Mouse (Mus musculus): ENCODE data around the gene 9530068E07Rik.

The 9530068E07Rik gene

GRCm38 (mm10) chr11:52421053-52421778 lies 25.0 kb downstream of the 9530068E07Rik start:
- DNase-seq (ENCODE audit: low spot score) = peak; percentile 84

GRCm38 (mm10) chr11:52429440-52429839 lies 33.2 kb downstream of the 9530068E07Rik start:
- DNase-seq (ENCODE audit: low spot score) = no peak

DNA sequence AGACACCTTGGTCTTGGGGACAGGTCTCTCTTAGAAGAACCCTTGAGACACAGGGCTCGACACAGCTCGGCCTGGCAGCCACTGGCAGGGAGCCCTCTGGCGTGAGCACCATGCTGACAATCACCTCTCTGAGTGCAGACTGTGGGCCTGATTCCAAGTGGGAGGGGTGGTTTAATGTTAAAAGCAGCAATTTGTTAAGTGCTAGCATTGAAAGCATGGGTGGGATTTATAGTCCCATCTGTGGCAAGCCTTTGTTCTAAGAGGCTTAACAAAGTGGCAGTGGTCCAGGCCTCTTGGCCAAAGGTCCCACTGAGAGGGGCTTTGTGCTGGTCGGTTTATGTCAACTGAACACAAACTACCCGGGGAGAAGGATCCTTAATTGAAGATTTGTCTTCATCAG lies 35.4 kb downstream of the 9530068E07Rik start:
- DNase-seq (ENCODE audit: low spot score) = no peak

DNA sequence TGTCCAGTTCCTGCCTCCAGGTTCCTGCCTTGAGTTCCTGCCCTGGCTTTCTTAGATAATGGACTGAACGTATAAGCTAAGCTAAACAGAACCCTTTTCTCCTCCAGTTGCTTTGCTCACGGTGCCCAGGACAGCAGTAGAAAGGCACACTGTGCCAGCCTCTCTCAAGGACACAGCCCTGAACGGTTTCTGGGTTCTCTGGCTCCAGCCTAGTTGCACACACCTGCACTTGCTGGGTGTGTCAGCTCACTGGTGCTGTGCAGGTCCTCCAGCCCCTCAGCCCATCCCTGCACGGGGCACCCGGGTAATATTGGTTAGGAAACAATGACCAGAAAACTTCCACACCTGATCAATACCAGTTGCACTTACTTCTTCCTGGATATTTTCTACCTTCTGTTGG lies 35.9 kb downstream of the 9530068E07Rik start:
- no peak for DNase-seq (ENCODE audit: low spot score)

DNA sequence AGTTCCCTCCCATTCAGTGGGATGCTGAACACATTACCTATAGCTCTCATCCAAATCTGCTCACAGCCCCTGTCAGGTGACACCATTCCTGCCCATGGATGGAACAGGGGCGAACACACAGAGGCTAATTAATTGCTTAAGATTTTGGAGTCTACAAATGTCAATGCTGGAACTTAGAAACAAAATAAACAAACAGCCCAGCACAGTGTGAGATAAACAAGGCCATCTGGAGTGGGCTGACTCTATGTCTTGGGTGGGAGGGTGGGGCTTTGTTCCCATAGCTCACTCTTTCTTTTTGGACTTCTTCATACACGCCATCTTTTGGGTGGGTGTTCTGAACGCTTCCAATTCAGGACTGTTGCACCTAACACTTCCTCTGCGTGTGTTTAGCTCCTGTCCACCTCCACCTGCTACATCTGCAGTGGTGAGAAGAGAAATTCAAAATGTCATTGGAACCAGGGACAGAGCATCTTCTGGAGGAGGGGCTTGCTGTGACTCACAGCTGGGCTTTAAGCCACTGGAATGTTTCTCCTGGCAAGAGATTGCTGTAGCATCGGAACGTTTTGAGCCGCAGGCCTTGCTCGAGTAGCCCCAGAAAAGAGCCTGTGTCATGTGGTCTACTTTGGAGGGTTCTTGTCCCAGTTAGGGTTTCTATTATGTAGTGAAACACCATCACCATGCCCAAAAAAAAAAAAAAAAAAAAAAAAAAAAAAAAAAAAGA lies 37.0 kb downstream of the 9530068E07Rik start:
- DNase-seq (ENCODE audit: low spot score) = no peak

DNA sequence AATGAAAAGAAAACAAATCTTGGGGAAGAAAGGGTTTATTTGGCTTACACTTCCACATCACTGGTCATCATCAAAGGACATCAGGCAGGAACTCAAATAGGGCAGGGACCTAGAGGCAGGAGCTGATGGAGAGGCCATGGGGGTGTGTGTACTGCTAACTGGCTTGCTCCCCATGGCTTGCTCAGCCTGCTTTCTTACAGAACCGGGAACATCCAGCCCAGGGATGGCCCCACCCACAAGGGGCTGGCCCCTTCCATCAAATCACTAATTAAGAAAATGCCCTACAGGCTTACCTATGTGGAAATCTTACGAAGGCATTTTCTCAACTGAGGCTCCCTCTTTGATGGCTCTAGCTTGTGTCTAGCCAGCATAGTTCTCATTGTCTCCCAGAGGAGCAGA lies 37.6 kb downstream of the 9530068E07Rik start:
- no peak for DNase-seq (ENCODE audit: low spot score)

DNA sequence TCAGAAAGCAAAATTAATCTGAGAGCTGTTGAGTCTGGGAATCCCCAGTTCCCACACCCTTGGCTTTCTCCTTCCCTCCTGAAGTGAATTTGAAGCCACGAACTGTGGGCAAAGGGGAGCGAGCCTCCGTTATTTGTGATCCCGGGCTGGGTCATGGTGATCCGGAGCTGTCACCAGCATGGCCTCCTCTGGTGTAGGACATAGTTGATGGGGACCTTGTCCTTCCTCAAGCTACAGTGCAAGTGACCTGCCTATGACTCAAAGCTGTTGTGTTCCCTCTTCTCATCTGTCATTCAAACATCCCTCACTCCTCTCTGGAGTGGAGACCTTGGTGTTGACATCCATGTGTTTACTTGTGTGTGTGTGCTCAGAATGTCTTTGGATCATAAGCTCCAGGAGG lies 39.2 kb downstream of the 9530068E07Rik start:
- no peak for DNase-seq (ENCODE audit: low spot score)

GRCm38 (mm10) chr11:52437123-52437522 lies 40.9 kb downstream of the 9530068E07Rik start:
- peak; percentile 61 for DNase-seq (ENCODE audit: low spot score)

GRCm38 (mm10) chr11:52441096-52441495 lies 44.9 kb downstream of the 9530068E07Rik start:
- peak; percentile 30 for DNase-seq (ENCODE audit: low spot score)

GRCm38 (mm10) chr11:52447242-52447641 lies 51.0 kb downstream of the 9530068E07Rik start:
- DNase-seq (ENCODE audit: low spot score) = no peak

DNA sequence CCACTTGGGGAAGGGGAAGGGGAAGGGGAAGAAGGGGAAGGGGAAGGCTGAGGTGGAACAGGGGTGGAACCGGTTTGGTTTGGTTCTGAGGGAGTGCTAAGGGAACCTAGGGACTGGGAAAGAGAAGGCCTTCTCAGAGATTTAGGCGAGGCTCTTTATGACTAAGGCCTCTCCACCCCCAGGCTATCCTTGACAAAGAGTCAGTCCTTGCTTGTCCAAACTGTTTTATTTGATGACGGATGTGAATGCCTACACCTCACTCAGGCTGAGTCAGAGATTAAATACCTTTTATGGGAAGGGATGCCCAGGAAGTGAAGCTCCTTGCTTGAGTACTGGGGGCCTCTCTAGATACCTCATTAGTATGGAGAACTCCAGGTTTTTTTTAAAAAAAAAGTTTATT lies 52.8 kb downstream of the 9530068E07Rik start:
- no peak for DNase-seq (ENCODE audit: low spot score)

GRCm38 (mm10) chr11:52458281-52458680 lies 62.1 kb downstream of the 9530068E07Rik start:
- no peak for DNase-seq (ENCODE audit: low spot score)

Measured in layer of hippocampus, adult 11-12 months (tissue).